Mouse (Mus musculus): ENCODE measurements at regions not wholly inside any gene's neighbourhood (a gene's known extent, or its start where the extent isn't known, plus 50 kb on each side); places are given as distances from the start of the nearest gene placed in this dataset.

DNA sequence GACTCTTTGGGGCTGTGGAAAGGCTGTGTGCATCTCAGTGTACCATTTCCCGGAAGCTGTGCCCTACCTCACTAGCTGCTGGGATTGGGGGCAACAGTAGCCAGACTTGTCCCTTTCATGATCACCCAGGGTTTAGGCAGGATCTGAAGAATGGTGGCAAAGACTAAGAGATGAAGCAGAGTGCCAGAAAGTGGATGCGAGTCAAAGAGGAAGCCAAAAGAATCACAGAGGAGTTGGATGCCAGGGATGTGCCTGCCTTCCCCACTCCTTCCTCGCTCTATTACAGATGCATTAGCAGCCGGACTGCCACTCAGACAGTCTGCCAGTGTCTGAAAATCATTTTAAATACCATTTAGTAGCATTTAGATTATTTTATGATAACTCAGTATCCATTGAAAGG is 271.5 kb upstream of the Slc24a2 start:
- WGBS: 65% methylated on average over 4 of the region's 4 CpGs

DNA sequence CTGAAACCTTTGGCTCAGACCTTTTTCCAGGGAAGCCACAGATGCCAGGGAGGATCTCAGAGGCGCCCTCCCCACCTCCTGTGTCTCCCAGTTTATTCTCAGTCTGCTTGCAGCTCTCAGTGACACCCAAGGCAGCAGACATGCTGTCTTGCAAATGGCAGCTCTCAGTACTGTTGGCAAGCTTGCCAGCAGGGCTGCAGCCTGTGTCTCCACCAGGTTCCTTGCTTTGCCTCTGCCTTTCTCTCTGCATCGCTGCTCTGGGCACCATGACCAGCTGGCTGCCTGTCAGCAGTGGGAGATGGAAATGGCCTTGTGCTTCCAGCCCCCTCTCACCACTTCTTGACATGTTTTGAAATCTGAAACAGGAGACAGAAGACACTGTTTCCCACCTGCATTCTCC is 270.2 kb upstream of the Slc24a2 start:
- no peak overlapping the region for H3K4me2 ChIP-seq (ENCODE audit: low read length)
- WGBS: 41% methylated on average over 2 of the region's 2 CpGs

More for the DNA sequence above, 271.5 kb upstream of the Slc24a2 start:
- no peak for ATAC-seq
- H3K27ac ChIP-seq (ENCODE audit: low read depth, low read length): no peak overlapping the region
- no peaks in the 10 kb centered on the region for H3K4me1 ChIP-seq (ENCODE audit: control insufficient read depth, insufficient read depth, low read depth, low read length)
- H3K4me3 ChIP-seq (ENCODE audit: low read length): no peak overlapping the region
- no peak overlapping the region for H3K4me2 ChIP-seq (ENCODE audit: low read length)
- no peak overlapping the region for H3K9ac ChIP-seq (ENCODE audit: low read depth, low read length)
- no peaks in the 10 kb centered on the region for H3K27me3 ChIP-seq (replicated peaks; ENCODE audit: control insufficient read depth, insufficient read depth, low read length)
- no peaks in the 10 kb centered on the region for H3K9me3 ChIP-seq (ENCODE audit: control insufficient read depth, low read length)
- no peaks in the 10 kb centered on the region for H3K36me3 ChIP-seq (ENCODE audit: control insufficient read depth, insufficient read depth, low read length)

DNA sequence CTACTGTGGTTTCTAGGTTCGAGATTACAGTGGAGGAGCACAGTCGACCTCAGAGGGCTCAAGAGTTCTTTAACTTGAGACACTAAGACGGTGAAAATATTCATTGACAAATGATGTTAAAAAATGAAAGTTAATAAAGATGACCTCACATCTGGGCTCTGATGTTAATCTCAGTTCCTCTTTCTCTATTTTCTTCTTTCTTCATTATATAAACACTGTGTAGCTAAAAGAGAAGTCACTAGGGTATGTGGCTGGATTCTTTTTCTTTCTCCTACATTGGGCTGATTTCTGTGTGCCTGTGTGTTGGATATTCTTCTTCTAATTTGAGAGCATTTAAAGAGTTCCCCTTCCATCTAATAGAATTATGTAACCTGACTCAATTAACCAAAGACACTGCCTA is 257.5 kb upstream of the Slc24a2 start:
- no peaks in the 10 kb centered on the region for H3K27me3 ChIP-seq (replicated peaks; ENCODE audit: control insufficient read depth, insufficient read depth, low read length)
- ATAC-seq: no peak
- 89% methylated on average over 3 of the region's 3 CpGs for WGBS
- no peak overlapping the region for H3K9ac ChIP-seq (ENCODE audit: low read depth, low read length)
- no peak overlapping the region for H3K4me3 ChIP-seq (ENCODE audit: low read length)
- no peaks in the 10 kb centered on the region for H3K4me1 ChIP-seq (ENCODE audit: control insufficient read depth, insufficient read depth, low read depth, low read length)
- no peaks in the 10 kb centered on the region for H3K9me3 ChIP-seq (ENCODE audit: control insufficient read depth, low read length)
- no peak overlapping the region for H3K4me2 ChIP-seq (ENCODE audit: low read length)
- no peak overlapping the region for H3K27ac ChIP-seq (ENCODE audit: low read depth, low read length)
- no peaks in the 10 kb centered on the region for H3K36me3 ChIP-seq (ENCODE audit: control insufficient read depth, insufficient read depth, low read length)

More for the DNA sequence above, 270.2 kb upstream of the Slc24a2 start:
- peak; percentile 40; the same call in 1 of the 2 replicates for ATAC-seq
- Histone ChIP-seq H3K27me3 (replicated peaks; ENCODE audit: control insufficient read depth, insufficient read depth, low read length) (no peaks in the 10 kb centered on the region), H3K36me3 (ENCODE audit: control insufficient read depth, insufficient read depth, low read length) (no peaks in the 10 kb centered on the region), H3K4me3 (ENCODE audit: low read length) (no peak overlapping the region), H3K9me3 (ENCODE audit: control insufficient read depth, low read length) (no peaks in the 10 kb centered on the region), H3K27ac (ENCODE audit: low read depth, low read length) (no peak overlapping the region), H3K4me1 (ENCODE audit: control insufficient read depth, insufficient read depth, low read depth, low read length) (no peaks in the 10 kb centered on the region), H3K9ac (ENCODE audit: low read depth, low read length) (no peak overlapping the region)

DNA sequence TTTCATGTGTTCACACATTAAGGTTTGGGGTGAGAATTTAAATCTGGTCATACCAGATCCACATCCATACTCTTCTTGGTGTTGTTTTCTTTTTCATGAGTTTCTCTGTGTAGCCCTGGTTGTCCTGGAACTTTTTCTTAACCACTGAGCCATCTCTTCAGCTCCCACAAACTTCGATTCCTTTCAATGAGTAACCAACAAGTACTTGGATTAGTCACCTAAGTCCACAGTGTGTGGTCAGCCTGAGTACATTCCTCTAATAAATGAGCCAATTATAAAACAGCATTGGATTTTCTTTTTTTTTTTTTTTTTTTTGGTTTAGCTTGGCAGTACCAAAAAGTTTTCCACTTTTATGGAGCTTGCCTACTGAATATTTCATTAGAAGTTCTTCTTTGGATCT is 245.3 kb upstream of the Slc24a2 start:
- no peak overlapping the region for H3K4me2 ChIP-seq (ENCODE audit: low read length)

DNA sequence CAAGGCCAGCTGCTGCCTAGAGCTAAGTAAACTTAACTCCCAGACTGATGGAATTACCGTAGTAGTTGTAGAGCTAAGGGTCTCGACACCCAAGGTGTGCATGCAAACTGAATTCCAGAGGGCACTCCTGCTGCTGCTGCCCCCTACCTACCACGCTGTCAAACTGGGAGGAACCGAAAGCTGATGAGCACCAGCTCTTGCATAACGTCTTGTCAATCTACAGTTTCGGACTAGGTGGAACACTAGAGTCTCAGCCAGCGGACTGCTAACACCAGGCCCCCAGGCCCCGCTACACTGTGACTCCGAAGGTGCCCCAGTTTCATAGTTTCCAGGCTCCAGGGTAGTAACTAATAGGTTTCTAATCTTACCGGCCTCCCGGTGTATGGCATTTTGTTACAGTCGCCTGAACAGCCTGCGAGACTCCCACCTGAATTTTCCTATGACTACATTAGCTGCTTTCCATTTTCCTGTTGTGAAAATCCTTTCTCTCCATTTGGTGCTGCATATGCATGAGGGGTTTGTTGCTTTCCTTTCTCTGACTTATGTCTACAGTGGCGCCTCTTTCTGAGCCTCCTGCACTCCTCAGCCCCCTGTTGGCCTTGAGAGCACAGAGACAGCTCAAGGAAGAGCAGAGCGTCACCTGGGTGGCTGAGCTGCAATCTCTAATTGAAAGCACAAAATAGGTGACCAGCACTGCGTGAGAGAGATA is 243.2 kb upstream of the Slc24a2 start:
- WGBS: 88% methylated on average over 16 of the region's 16 CpGs
- H3K4me1 ChIP-seq (ENCODE audit: control insufficient read depth, insufficient read depth, low read depth, low read length): no peaks in the 10 kb centered on the region
- H3K9me3 ChIP-seq (ENCODE audit: control insufficient read depth, low read length): no peaks in the 10 kb centered on the region
- H3K4me3 ChIP-seq (ENCODE audit: low read length): no peak overlapping the region
- no peak overlapping the region for H3K27ac ChIP-seq (ENCODE audit: low read depth, low read length)
- H3K9ac ChIP-seq (ENCODE audit: low read depth, low read length): no peak overlapping the region
- H3K27me3 ChIP-seq (replicated peaks; ENCODE audit: control insufficient read depth, insufficient read depth, low read length): no peaks in the 10 kb centered on the region
- ATAC-seq: no peak
- H3K4me2 ChIP-seq (ENCODE audit: low read length): no peak overlapping the region
- no peaks in the 10 kb centered on the region for H3K36me3 ChIP-seq (ENCODE audit: control insufficient read depth, insufficient read depth, low read length)

More for the DNA sequence above, 245.3 kb upstream of the Slc24a2 start:
- Histone ChIP-seq H3K36me3 (ENCODE audit: control insufficient read depth, insufficient read depth, low read length) (no peaks in the 10 kb centered on the region), H3K4me1 (ENCODE audit: control insufficient read depth, insufficient read depth, low read depth, low read length) (no peaks in the 10 kb centered on the region), H3K27ac (ENCODE audit: low read depth, low read length) (no peak overlapping the region), H3K27me3 (replicated peaks; ENCODE audit: control insufficient read depth, insufficient read depth, low read length) (no peaks in the 10 kb centered on the region), H3K4me3 (ENCODE audit: low read length) (no peak overlapping the region), H3K9ac (ENCODE audit: low read depth, low read length) (no peak overlapping the region), H3K9me3 (ENCODE audit: control insufficient read depth, low read length) (no peaks in the 10 kb centered on the region)
- ATAC-seq: no peak
- 86% methylated on average over 1 of the region's 1 CpGs for WGBS

DNA sequence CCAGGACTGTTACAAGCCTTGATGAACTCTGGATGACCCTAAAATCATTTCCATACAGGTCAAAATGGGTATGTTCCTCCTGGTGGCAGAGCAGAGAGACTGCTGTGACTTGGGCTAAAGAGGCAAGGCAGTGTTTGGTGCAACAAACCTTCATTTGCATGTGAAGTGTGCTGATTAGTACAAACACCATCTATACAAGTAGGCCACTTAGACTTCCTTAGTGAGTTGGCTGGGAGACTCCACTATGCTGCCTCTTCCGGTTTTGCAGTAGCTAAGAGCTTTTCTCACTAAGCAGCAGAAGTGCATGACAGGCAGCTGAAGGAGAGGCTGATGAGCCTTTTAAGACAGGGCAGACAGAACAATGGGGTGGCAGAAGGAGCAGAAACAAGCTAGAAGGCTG is 242.5 kb upstream of the Slc24a2 start:
- Histone ChIP-seq H3K4me3 (ENCODE audit: low read length) (no peak overlapping the region), H3K4me1 (ENCODE audit: control insufficient read depth, insufficient read depth, low read depth, low read length) (no peaks in the 10 kb centered on the region), H3K36me3 (ENCODE audit: control insufficient read depth, insufficient read depth, low read length) (no peaks in the 10 kb centered on the region), H3K9me3 (ENCODE audit: control insufficient read depth, low read length) (no peaks in the 10 kb centered on the region), H3K27me3 (replicated peaks; ENCODE audit: control insufficient read depth, insufficient read depth, low read length) (no peaks in the 10 kb centered on the region), H3K4me2 (ENCODE audit: low read length) (no peak overlapping the region), H3K27ac (ENCODE audit: low read depth, low read length) (no peak overlapping the region), H3K9ac (ENCODE audit: low read depth, low read length) (no peak overlapping the region)
- 32% methylated on average over 1 of the region's 1 CpGs for WGBS
- no peak for ATAC-seq

DNA sequence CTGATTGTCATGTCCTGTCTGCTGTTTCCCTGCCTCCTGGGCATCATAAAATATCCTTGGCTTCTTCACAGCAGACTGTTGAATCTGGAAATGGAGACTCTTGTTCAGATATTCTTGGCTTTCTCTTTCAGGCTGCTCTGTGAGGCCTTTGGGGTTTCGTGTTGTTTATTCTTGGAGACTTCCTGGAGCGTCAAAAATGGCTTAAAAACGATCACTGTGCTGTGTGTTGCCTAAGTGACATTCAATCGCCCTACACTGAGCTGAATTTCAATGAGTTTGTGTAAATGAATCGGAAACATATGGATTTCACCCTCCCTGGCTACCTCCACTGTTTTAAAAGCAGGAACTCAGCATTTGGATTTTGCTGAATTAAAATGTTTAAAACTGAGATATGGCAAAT is 241.1 kb upstream of the Slc24a2 start:
- H3K27ac ChIP-seq (ENCODE audit: low read depth, low read length): no peak overlapping the region
- H3K9me3 ChIP-seq (ENCODE audit: control insufficient read depth, low read length): no peaks in the 10 kb centered on the region
- no peaks in the 10 kb centered on the region for H3K36me3 ChIP-seq (ENCODE audit: control insufficient read depth, insufficient read depth, low read length)
- no peaks in the 10 kb centered on the region for H3K4me1 ChIP-seq (ENCODE audit: control insufficient read depth, insufficient read depth, low read depth, low read length)
- no peak overlapping the region for H3K4me3 ChIP-seq (ENCODE audit: low read length)
- 21% methylated on average over 5 of the region's 5 CpGs for WGBS
- peak; percentile 64 for ATAC-seq
- H3K27me3 ChIP-seq (replicated peaks; ENCODE audit: control insufficient read depth, insufficient read depth, low read length): no peaks in the 10 kb centered on the region
- H3K4me2 ChIP-seq (ENCODE audit: low read length): no peak overlapping the region
- H3K9ac ChIP-seq (ENCODE audit: low read depth, low read length): no peak overlapping the region

DNA sequence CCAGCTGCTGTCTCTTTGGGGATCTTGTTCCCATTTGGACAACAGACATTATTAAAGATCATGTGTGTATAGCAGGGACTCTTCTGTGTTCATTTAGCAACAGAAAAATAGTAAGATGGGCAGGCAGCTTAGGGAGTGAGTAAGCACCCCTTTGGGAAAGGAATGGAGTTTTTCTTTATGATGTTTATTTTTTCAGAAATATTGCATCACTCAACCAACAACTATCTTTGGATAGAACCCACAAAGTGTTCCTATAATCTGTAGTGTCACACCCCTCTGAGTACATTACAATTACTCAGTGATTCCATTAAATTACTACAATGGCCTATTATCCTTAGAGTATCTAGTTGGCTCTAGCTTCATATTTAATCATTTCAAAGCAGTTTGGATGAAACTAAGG is 237.3 kb upstream of the Slc24a2 start:
- no peaks in the 10 kb centered on the region for H3K9me3 ChIP-seq (ENCODE audit: control insufficient read depth, low read length)
- H3K36me3 ChIP-seq (ENCODE audit: control insufficient read depth, insufficient read depth, low read length): no peaks in the 10 kb centered on the region
- no peak for ATAC-seq
- no peak overlapping the region for H3K4me3 ChIP-seq (ENCODE audit: low read length)
- H3K27me3 ChIP-seq (replicated peaks; ENCODE audit: control insufficient read depth, insufficient read depth, low read length): no peaks in the 10 kb centered on the region
- no peak overlapping the region for H3K27ac ChIP-seq (ENCODE audit: low read depth, low read length)
- H3K9ac ChIP-seq (ENCODE audit: low read depth, low read length): no peak overlapping the region
- H3K4me1 ChIP-seq (ENCODE audit: control insufficient read depth, insufficient read depth, low read depth, low read length): no peaks in the 10 kb centered on the region
- no peak overlapping the region for H3K4me2 ChIP-seq (ENCODE audit: low read length)

DNA sequence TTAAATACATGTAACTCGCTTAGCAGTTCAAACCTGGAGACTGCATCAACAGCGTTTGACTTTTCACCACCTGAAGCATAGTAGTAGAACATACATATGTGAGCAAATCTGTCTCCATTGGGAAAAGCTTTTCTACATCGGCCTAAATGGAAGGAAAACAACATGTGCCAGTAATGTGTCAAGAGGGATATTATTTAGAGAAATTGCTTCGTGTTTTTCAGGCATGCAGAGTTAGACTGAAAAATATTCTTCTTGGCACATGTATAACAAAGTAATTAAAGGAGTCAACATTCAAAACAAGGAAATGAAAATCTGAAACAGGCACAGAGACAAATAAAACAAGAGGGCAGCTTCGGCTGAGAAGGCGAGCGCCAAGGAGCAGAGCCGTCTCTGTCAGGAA is 236.7 kb upstream of the Slc24a2 start:
- no peak for ATAC-seq
- Histone ChIP-seq H3K4me1 (ENCODE audit: control insufficient read depth, insufficient read depth, low read depth, low read length) (no peaks in the 10 kb centered on the region), H3K9ac (ENCODE audit: low read depth, low read length) (no peak overlapping the region), H3K27ac (ENCODE audit: low read depth, low read length) (no peak overlapping the region), H3K4me2 (ENCODE audit: low read length) (no peak overlapping the region), H3K4me3 (ENCODE audit: low read length) (no peak overlapping the region), H3K36me3 (ENCODE audit: control insufficient read depth, insufficient read depth, low read length) (no peaks in the 10 kb centered on the region), H3K9me3 (ENCODE audit: control insufficient read depth, low read length) (no peaks in the 10 kb centered on the region), H3K27me3 (replicated peaks; ENCODE audit: control insufficient read depth, insufficient read depth, low read length) (no peaks in the 10 kb centered on the region)
- 73% methylated on average over 8 of the region's 8 CpGs for WGBS

All from hindbrain, embryonic 16.5 days (tissue).